Mouse (Mus musculus): ENCODE data around the gene Stx6. TPM values are rescaled to one million over a fixed set of nuclear protein-coding genes. Genes with fewer than 3 reads are reported as not detected.

The Stx6 gene
- polyA plus RNA-seq, 1 experiment, result 110 TPM

DNA sequence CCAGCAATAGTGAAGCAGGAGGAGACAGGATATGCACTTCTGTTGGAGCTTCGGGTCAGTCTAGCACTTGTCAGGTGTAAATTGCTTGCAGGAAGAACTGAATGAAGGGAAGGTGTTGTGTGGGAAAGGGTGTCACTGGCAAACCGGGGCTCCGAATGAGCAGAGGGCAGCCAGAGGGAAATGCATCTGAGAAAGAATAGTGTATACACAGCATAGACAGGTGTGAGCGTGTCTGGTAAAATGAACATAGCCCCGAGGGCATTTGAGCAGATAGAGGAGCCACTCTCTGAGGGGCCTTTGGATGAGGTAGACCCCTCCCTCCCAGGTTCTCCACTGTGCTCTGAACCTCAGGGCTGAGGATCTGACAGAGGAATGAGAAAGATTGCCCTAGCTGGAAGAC, 89.5 kb downstream of the Stx6 start:
- peaks cover 27% of the 10 kb centered on the region for H3K4me1 ChIP-seq
- peaks cover 9% of the 10 kb centered on the region; the same call in 1 of the 2 replicates for H3K9me3 ChIP-seq
- H3K36me3 ChIP-seq (replicated peaks; ENCODE audit: low read length), result no peaks in the 10 kb centered on the region
- H3K27me3 ChIP-seq (replicated peaks), result peaks cover 80% of the 10 kb centered on the region
- no peak for TF ChIP-seq FLI1 (IDR thresholded peaks at IDR 0.05; ENCODE audit: low read length)
- TF ChIP-seq GATA1 (IDR thresholded peaks at IDR 0.05; ENCODE audit: borderline replicate concordance, low read length), result no peak
- H3K4me3 ChIP-seq (replicated peaks), result no peak overlapping the region

DNA sequence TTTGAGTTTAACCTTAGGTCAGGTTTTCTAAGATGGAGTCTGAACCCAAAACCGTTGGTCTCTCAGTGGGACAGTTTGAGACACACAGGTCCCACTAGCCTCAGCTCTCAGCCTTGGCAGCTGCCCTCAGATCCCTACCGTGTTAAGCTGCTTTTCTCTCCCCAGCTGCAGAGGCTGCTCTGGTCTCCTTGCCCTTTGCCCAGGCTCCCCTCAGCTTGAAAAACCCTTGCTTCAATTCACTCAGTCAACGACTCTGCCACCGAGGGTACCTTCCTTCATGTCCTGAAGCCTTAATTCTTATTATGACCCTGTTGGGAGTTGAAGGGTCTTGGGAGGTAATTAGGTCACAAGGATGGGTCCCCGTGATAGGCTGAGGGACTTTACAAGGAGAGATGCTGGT, 91.4 kb downstream of the Stx6 start:
- Histone ChIP-seq H3K4me1 (peaks cover 17% of the 10 kb centered on the region), H3K9me3 (peaks cover 9% of the 10 kb centered on the region; the same call in 1 of the 2 replicates), H3K4me3 (replicated peaks) (no peak overlapping the region), H3K36me3 (replicated peaks; ENCODE audit: low read length) (no peaks in the 10 kb centered on the region), H3K27me3 (replicated peaks) (peaks cover 65% of the 10 kb centered on the region)
- no peak for TF ChIP-seq FLI1 (IDR thresholded peaks at IDR 0.05; ENCODE audit: low read length)
- no peak for TF ChIP-seq GATA1 (IDR thresholded peaks at IDR 0.05; ENCODE audit: borderline replicate concordance, low read length)

DNA sequence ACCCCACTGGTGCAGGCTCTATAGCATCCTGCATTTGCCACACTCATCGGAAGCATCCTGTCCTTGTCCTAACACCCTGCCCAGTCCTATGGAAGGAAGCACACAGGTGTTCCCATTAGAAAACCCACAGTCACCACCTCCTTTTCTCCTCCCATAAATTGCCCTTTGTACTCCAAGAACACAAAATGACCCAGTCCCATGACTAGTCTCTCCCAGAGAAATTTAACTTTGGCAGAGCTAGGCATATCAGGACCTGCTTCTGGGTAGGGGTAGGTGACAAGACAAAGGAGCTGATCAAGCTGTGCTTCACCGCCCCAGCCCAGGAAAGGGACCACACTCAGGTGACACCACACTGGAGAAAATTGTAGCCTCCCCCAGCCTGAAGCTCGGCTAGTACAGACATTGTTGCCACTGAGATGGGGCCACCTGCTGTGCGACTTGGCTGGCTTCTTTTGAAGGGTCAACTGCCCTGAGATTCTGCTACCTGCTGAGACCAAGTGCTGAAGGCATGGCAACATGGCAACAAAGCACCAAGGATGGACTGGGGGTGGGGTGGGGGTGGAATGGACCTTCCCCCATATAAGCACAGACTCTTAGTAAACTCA, 92.1 kb downstream of the Stx6 start:
- Histone ChIP-seq H3K27me3 (replicated peaks) (peaks cover 61% of the 10 kb centered on the region), H3K4me3 (replicated peaks) (no peak overlapping the region), H3K4me1 (peaks cover 13% of the 10 kb centered on the region), H3K36me3 (replicated peaks; ENCODE audit: low read length) (no peaks in the 10 kb centered on the region), H3K9me3 (peaks cover 7% of the 10 kb centered on the region; the same call in 1 of the 2 replicates)
- TF ChIP-seq FLI1 (IDR thresholded peaks at IDR 0.05; ENCODE audit: low read length), result no peak
- no peak for TF ChIP-seq GATA1 (IDR thresholded peaks at IDR 0.05; ENCODE audit: borderline replicate concordance, low read length)

DNA sequence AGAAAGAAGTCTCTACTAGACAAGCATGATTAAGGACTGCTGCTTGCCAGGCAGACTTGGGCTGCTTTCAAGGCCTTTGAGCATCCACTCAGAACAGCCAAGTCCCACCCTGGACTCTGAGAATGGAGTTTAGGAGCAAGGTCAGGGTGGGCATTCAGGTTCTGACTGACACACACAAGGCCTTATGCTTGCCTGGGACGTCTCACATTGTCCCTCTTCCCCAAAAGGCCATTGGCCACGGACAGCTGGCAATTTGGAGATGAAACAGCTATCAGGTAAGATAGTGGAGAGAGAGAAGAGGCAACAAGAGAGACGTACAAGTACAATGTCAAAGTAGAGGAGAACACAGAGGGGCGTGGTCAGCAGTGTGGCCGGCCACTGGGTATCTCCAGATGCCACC, 93.1 kb downstream of the Stx6 start:
- H3K36me3 ChIP-seq (replicated peaks; ENCODE audit: low read length), result no peaks in the 10 kb centered on the region
- peaks cover 62% of the 10 kb centered on the region for H3K27me3 ChIP-seq (replicated peaks)
- peaks cover 13% of the 10 kb centered on the region for H3K4me1 ChIP-seq
- H3K9me3 ChIP-seq, result peaks cover under 1% of the 10 kb centered on the region; the same call in 1 of the 2 replicates
- no peak for TF ChIP-seq FLI1 (IDR thresholded peaks at IDR 0.05; ENCODE audit: low read length)
- TF ChIP-seq GATA1 (IDR thresholded peaks at IDR 0.05; ENCODE audit: borderline replicate concordance, low read length), result no peak
- H3K4me3 ChIP-seq (replicated peaks), result no peak overlapping the region

DNA sequence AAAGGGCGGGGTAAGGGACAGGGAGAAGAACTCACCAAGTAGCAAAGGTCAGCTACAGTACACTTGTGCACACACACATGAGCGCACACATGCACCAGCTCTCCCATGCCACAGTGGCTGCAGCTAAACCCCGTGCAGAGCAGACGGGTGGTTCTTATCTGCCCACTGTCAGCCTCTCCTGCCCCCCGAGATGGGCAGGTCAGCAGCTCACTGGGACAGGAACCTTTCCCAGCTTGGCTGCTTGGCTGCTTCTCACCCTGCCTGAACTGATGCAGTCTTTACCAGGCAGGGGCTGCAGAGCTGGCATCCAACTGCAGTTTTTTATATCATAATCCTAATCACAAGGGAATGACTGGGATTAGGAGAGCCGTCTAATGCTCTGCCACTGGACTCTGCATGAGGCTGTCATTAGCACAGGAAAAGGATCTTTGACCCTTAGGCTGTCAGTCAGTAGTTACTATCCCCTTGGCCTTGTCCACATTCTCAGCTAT, 94.2 kb downstream of the Stx6 start:
- H3K4me1 ChIP-seq, result peaks cover 13% of the 10 kb centered on the region
- H3K36me3 ChIP-seq (replicated peaks; ENCODE audit: low read length), result no peaks in the 10 kb centered on the region
- H3K27me3 ChIP-seq (replicated peaks), result peaks cover 51% of the 10 kb centered on the region
- peak overlapping the region; percentile 62 for H3K4me3 ChIP-seq (replicated peaks)
- no peaks in the 10 kb centered on the region for H3K9me3 ChIP-seq
- TF ChIP-seq FLI1 (IDR thresholded peaks at IDR 0.05; ENCODE audit: low read length), result no peak
- no peak for TF ChIP-seq GATA1 (IDR thresholded peaks at IDR 0.05; ENCODE audit: borderline replicate concordance, low read length)

DNA sequence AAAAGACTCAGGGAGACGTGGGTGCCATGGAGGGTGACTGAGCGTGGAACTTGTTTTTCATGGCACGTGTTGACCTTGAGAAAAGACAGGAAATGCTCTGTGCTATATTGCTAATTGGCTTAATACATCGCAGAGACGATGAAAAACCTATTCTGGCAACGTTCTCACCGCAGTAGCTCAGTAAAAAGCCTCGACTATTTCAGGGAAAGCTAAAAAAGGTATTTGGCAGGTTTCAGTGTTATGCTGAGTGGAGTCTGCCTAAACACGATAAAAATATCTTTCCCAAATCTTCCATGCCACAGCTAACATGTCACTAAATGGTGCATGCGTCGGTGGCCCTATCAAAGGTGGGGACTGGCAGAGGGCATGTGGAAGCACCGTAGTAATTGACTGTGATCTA, 94.6 kb downstream of the Stx6 start:
- no peak for TF ChIP-seq FLI1 (IDR thresholded peaks at IDR 0.05; ENCODE audit: low read length)
- TF ChIP-seq GATA1 (IDR thresholded peaks at IDR 0.05; ENCODE audit: borderline replicate concordance, low read length), result no peak
- Histone ChIP-seq H3K9me3 (no peaks in the 10 kb centered on the region), H3K27me3 (replicated peaks) (peaks cover 49% of the 10 kb centered on the region), H3K4me3 (replicated peaks) (no peak overlapping the region), H3K4me1 (peaks cover 13% of the 10 kb centered on the region), H3K36me3 (replicated peaks; ENCODE audit: low read length) (no peaks in the 10 kb centered on the region)

DNA sequence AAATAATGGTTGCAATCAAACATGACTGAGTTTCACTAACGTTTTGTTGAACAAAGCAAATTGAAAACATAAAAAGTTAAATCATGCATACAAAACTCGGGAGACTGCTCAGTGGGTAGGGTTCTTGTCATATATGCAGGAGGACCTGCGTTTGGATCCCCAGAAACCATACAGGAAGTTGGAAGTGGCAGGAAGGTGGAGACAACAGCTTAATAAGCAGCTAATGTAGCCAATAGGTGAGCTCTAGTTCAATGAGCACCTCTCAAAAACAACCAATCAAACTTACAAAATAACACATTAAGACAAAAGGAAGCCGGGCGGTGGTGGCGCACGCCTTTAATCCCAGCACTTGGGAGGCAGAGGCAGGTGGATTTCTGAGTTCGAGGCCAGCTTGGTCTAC, 95.8 kb downstream of the Stx6 start:
- Histone ChIP-seq H3K27me3 (replicated peaks) (peaks cover 46% of the 10 kb centered on the region), H3K4me1 (peaks cover 13% of the 10 kb centered on the region), H3K4me3 (replicated peaks) (no peak overlapping the region), H3K36me3 (replicated peaks; ENCODE audit: low read length) (no peaks in the 10 kb centered on the region), H3K9me3 (no peaks in the 10 kb centered on the region)
- TF ChIP-seq GATA1 (IDR thresholded peaks at IDR 0.05; ENCODE audit: borderline replicate concordance, low read length), result no peak
- no peak for TF ChIP-seq FLI1 (IDR thresholded peaks at IDR 0.05; ENCODE audit: low read length)

Other genes with a start within 250 kb of the Stx6 start
- gene Ier5, start 59.1 kb upstream of the Stx6 start, polyA plus RNA-seq (2012; ENCODE audit: insufficient read depth, low replicate concordance), result 33.6 and 49.8 TPM in 2 replicates
- gene Mr1, start 11.9 kb upstream of the Stx6 start, polyA plus RNA-seq (2012; ENCODE audit: insufficient read depth, low replicate concordance), result 1.1 TPM in 1 of 2 replicates, not detected in the other
- 3.3 and 4.7 TPM in 2 replicates for gene BC034090, start 85.7 kb downstream of the Stx6 start, polyA plus RNA-seq (2012; ENCODE audit: insufficient read depth, low replicate concordance)